Mouse (Mus musculus): Measurements from ENCODE around the gene Stub1. TPM values are rescaled to one million over a fixed set of nuclear protein-coding genes. Genes with fewer than 3 reads are reported as not detected.

Gene Stub1
- polyA plus RNA-seq, 1 experiment from 2014 or later = 336 TPM

- peak overlapping the region; percentile 86 for H3K9ac ChIP-seq
- peak overlapping the region; percentile 89 for H3K4me3 ChIP-seq (replicated peaks; ENCODE audit: low read length)
- H3K9me3 ChIP-seq (ENCODE audit: control insufficient read depth, low read length) = no peaks in the 10 kb centered on the region
- no peak for ATAC-seq (ENCODE audit: low FRiP score)
- H3K36me3 ChIP-seq (replicated peaks; ENCODE audit: control insufficient read depth, insufficient read depth) = peaks cover 41% of the 10 kb centered on the region
- peaks cover 74% of the 10 kb centered on the region for H3K4me1 ChIP-seq (replicated peaks; ENCODE audit: control insufficient read depth, insufficient read depth, low read length)
- no peaks in the 10 kb centered on the region for H3K27me3 ChIP-seq (ENCODE audit: control insufficient read depth, insufficient read depth, low read length)
- WGBS = 90% methylated on average over 12 of the region's 12 CpGs
- H3K27ac ChIP-seq = no peak overlapping the region
- peak overlapping the region; percentile 96 for H3K4me2 ChIP-seq (replicated peaks)
- DNase-seq (ENCODE audit: low spot score) = no peak
Observed at GRCm38 (mm10) chr17:25834595-25835222, 1.5 kb upstream of the Stub1 start.

GRCm38 (mm10) chr17:25833961-25834594, 874 bp upstream of the Stub1 start:
- Histone ChIP-seq H3K9ac (peak overlapping the region; percentile 86), H3K9me3 (ENCODE audit: control insufficient read depth, low read length) (no peaks in the 10 kb centered on the region), H3K27me3 (ENCODE audit: control insufficient read depth, insufficient read depth, low read length) (no peaks in the 10 kb centered on the region), H3K4me1 (replicated peaks; ENCODE audit: control insufficient read depth, insufficient read depth, low read length) (peaks cover 77% of the 10 kb centered on the region), H3K4me2 (replicated peaks) (peak overlapping the region; percentile 96), H3K4me3 (replicated peaks; ENCODE audit: low read length) (peak overlapping the region; percentile 89), H3K36me3 (replicated peaks; ENCODE audit: control insufficient read depth, insufficient read depth) (peaks cover 35% of the 10 kb centered on the region), H3K27ac (peak overlapping the region; percentile 98)
- DNase-seq (ENCODE audit: low spot score) = no peak
- WGBS = 48% methylated on average over 6 of the region's 6 CpGs
- no peak for ATAC-seq (ENCODE audit: low FRiP score)

- Histone ChIP-seq H3K4me1 (replicated peaks; ENCODE audit: control insufficient read depth, insufficient read depth, low read length) (peaks cover 79% of the 10 kb centered on the region), H3K27me3 (ENCODE audit: control insufficient read depth, insufficient read depth, low read length) (no peaks in the 10 kb centered on the region), H3K9ac (peak overlapping the region; percentile 86), H3K27ac (peak overlapping the region; percentile 98), H3K4me2 (replicated peaks) (peak overlapping the region; percentile 96), H3K36me3 (replicated peaks; ENCODE audit: control insufficient read depth, insufficient read depth) (peaks cover 29% of the 10 kb centered on the region), H3K9me3 (ENCODE audit: control insufficient read depth, low read length) (no peaks in the 10 kb centered on the region), H3K4me3 (replicated peaks; ENCODE audit: low read length) (peak overlapping the region; percentile 89)
- WGBS = under 1% methylated on average over 74 of the region's 77 CpGs
- DNase-seq (ENCODE audit: low spot score) (peak; percentile 97), ATAC-seq (ENCODE audit: low FRiP score) (peak; percentile 91)
Observed at GRCm38 (mm10) chr17:25832436-25833290, 541 bp downstream of the Stub1 start.

- DNase-seq (ENCODE audit: low spot score) = no peak
- H3K4me2 ChIP-seq (replicated peaks) = peak overlapping the region; percentile 96
- WGBS = 63% methylated on average over 21 of the region's 21 CpGs
- no peaks in the 10 kb centered on the region for H3K9me3 ChIP-seq (ENCODE audit: control insufficient read depth, low read length)
- peak overlapping the region; percentile 98 for H3K27ac ChIP-seq
- peak overlapping the region; percentile 89 for H3K4me3 ChIP-seq (replicated peaks; ENCODE audit: low read length)
- ATAC-seq (ENCODE audit: low FRiP score) = no peak
- H3K27me3 ChIP-seq (ENCODE audit: control insufficient read depth, insufficient read depth, low read length) = no peaks in the 10 kb centered on the region
- peak overlapping the region; percentile 86 for H3K9ac ChIP-seq
- H3K4me1 ChIP-seq (replicated peaks; ENCODE audit: control insufficient read depth, insufficient read depth, low read length) = peaks cover 74% of the 10 kb centered on the region
- peaks cover 36% of the 10 kb centered on the region for H3K36me3 ChIP-seq (replicated peaks; ENCODE audit: control insufficient read depth, insufficient read depth)
Observed at GRCm38 (mm10) chr17:25831451-25832281, 1.5 kb downstream of the Stub1 start.

- Histone ChIP-seq H3K9me3 (ENCODE audit: control insufficient read depth, low read length) (no peaks in the 10 kb centered on the region), H3K36me3 (replicated peaks; ENCODE audit: control insufficient read depth, insufficient read depth) (peaks cover 43% of the 10 kb centered on the region), H3K27ac (no peak overlapping the region), H3K4me1 (replicated peaks; ENCODE audit: control insufficient read depth, insufficient read depth, low read length) (peaks cover 67% of the 10 kb centered on the region), H3K4me2 (replicated peaks) (peak overlapping the region; percentile 96), H3K4me3 (replicated peaks; ENCODE audit: low read length) (peak overlapping the region; percentile 89), H3K27me3 (ENCODE audit: control insufficient read depth, insufficient read depth, low read length) (no peaks in the 10 kb centered on the region), H3K9ac (0 out of 2 replicates have a peak overlapping the region, but pooled peaks have one; percentile 86)
- ATAC-seq (ENCODE audit: low FRiP score) (no peak), DNase-seq (ENCODE audit: low spot score) (no peak)
- WGBS = 88% methylated on average over 14 of the region's 14 CpGs
Observed at GRCm38 (mm10) chr17:25830806-25831431, 2.3 kb downstream of the Stub1 start.

- Histone ChIP-seq H3K4me3 (replicated peaks; ENCODE audit: low read length) (peak overlapping the region; percentile 62; the same call in 1 of the 2 replicates), H3K27me3 (ENCODE audit: control insufficient read depth, insufficient read depth, low read length) (no peaks in the 10 kb centered on the region), H3K4me1 (replicated peaks; ENCODE audit: control insufficient read depth, insufficient read depth, low read length) (peaks cover 65% of the 10 kb centered on the region), H3K9ac (no peak overlapping the region), H3K9me3 (ENCODE audit: control insufficient read depth, low read length) (no peaks in the 10 kb centered on the region), H3K27ac (no peak overlapping the region), H3K4me2 (replicated peaks) (peak overlapping the region; percentile 95), H3K36me3 (replicated peaks; ENCODE audit: control insufficient read depth, insufficient read depth) (peaks cover 45% of the 10 kb centered on the region)
- 81% methylated on average over 4 of the region's 4 CpGs for WGBS
- no peak for ATAC-seq (ENCODE audit: low FRiP score)
- no peak for DNase-seq (ENCODE audit: low spot score)
Observed at GRCm38 (mm10) chr17:25830200-25830753, 2.9 kb downstream of the Stub1 start.

GRCm38 (mm10) chr17:25829558-25830017, 3.6 kb downstream of the Stub1 start:
- WGBS = 44% methylated on average over 8 of the region's 8 CpGs
- peak overlapping the region; percentile 95 for H3K4me2 ChIP-seq (replicated peaks)
- ATAC-seq (ENCODE audit: low FRiP score) = no peak

More at GRCm38 (mm10) chr17:25829558-25830017, 3.6 kb downstream of the Stub1 start:
- H3K27ac ChIP-seq = peak overlapping the region; percentile 92
- no peaks in the 10 kb centered on the region for H3K9me3 ChIP-seq (ENCODE audit: control insufficient read depth, low read length)
- H3K27me3 ChIP-seq (ENCODE audit: control insufficient read depth, insufficient read depth, low read length) = no peaks in the 10 kb centered on the region
- H3K4me1 ChIP-seq (replicated peaks; ENCODE audit: control insufficient read depth, insufficient read depth, low read length) = peaks cover 65% of the 10 kb centered on the region
- peaks cover 45% of the 10 kb centered on the region for H3K36me3 ChIP-seq (replicated peaks; ENCODE audit: control insufficient read depth, insufficient read depth)
- peak overlapping the region; percentile 62 for H3K4me3 ChIP-seq (replicated peaks; ENCODE audit: low read length)
- DNase-seq (ENCODE audit: low spot score) = no peak
- peak overlapping the region; percentile 90 for H3K9ac ChIP-seq
